Mouse (Mus musculus) stomach, embryonic 15.5 days (tissue): Measurements from ENCODE around the gene N4bp2. TPM values are rescaled to one million over a fixed set of nuclear protein-coding genes. Genes with fewer than 3 reads are reported as not detected.
"Not testable (repeated sequence)": the region's sequence is repeated elsewhere in the genome, so short reads cannot be mapped to it uniquely, and the experiment has no call there.

Experiments
- ATAC-seq: fragments of 200-750 bp; cut with Nextera tagmentation; 2 replicates; pipeline ENCODE4 v1.8.0; 2017; ENCODE audit warnings: low read depth, moderate number of reproducible peaks, moderate TSS enrichment; ENCODE audit not compliant: insufficient read depth, low FRiP score
- H3K27ac ChIP-seq: fragments of 300-500 bp; sonication (generic); 2 replicates; pipeline ENCODE4 v1.5.1; 2015; ENCODE audit warnings: mild to moderate bottlenecking, inconsistent platforms
- H3K27me3 ChIP-seq: fragments of 300-500 bp; sonication (generic); replicated peaks from 2 replicates; pipeline ENCODE4 v1.6.1; 2015; ENCODE audit warnings: inconsistent platforms
- H3K36me3 ChIP-seq: fragments of 300-500 bp; sonication (generic); 2 replicates; pipeline ENCODE4 v1.6.1; 2015; ENCODE audit warnings: inconsistent platforms
- H3K4me1 ChIP-seq: fragments of 300-500 bp; sonication (generic); 2 replicates; pipeline ENCODE4 v1.6.1; 2015; ENCODE audit warnings: inconsistent platforms
- H3K4me2 ChIP-seq: fragments of 300-500 bp; sonication (generic); 2 replicates; pipeline ENCODE4 v1.6.1; 2015; ENCODE audit warnings: mild to moderate bottlenecking, inconsistent platforms
- H3K4me3 ChIP-seq: fragments of 300-500 bp; sonication (generic); replicated peaks from 2 replicates; pipeline ENCODE4 v1.5.1; 2015; ENCODE audit warnings: inconsistent platforms
- H3K9ac ChIP-seq: fragments of 300-500 bp; sonication (generic); 2 replicates; pipeline ENCODE4 v1.6.1; 2015; ENCODE audit warnings: inconsistent platforms
- H3K9me3 ChIP-seq: fragments of 300-500 bp; sonication (generic); 2 replicates; pipeline ENCODE4 v1.6.1; 2016; ENCODE audit warnings: inconsistent platforms
- WGBS: fragments of 180-500 bp; shearing (Covaris S2); methylation state at CpG from one replicate; pipeline ENCODE4 v1.1.7; 2015; 5-methylcytosine and 5-hydroxymethylcytosine counted together
- polyA plus RNA-seq: library from polyadenylated mRNA; unstranded; fragments of >200 nt; fragmentation: Nextera tagmentation; extraction: Ambion mirVana; gene quantifications from 2 replicates; pipeline ENCODE4 v1.2.1, GENCODE M21; 2015

N4bp2 gene
- polyA plus RNA-seq, 1 experiment from 2014 or later, result 22.4 TPM

GRCm38 (mm10) chr5:65768007-65768406 lies 4.7 kb downstream of the N4bp2 start:
- H3K27ac ChIP-seq, result no peak overlapping the region
- no peaks in the 10 kb centered on the region for H3K9me3 ChIP-seq
- H3K9ac ChIP-seq, result no peak overlapping the region
- H3K36me3 ChIP-seq, result no peaks in the 10 kb centered on the region
- no peak overlapping the region for H3K4me3 ChIP-seq
- peaks cover 5% of the 10 kb centered on the region for H3K4me1 ChIP-seq
- no peaks in the 10 kb centered on the region for H3K27me3 ChIP-seq
- ATAC-seq, result no peak
- 80% methylated on average over 5 of the region's 5 CpGs for WGBS
- no peak overlapping the region for H3K4me2 ChIP-seq

- Histone ChIP-seq H3K27me3 (no peaks in the 10 kb centered on the region), H3K4me2 (no peak overlapping the region), H3K27ac (no peak overlapping the region), H3K9me3 (no peaks in the 10 kb centered on the region), H3K36me3 (no peaks in the 10 kb centered on the region), H3K4me3 (no peak overlapping the region), H3K4me1 (peaks cover 5% of the 10 kb centered on the region), H3K9ac (no peak overlapping the region)
- no peak for ATAC-seq
- WGBS, result 91% methylated on average over 7 of the region's 7 CpGs
Measured at GRCm38 (mm10) chr5:65770065-65770464, 6.7 kb downstream of the N4bp2 start.

GRCm38 (mm10) chr5:65770493-65770892 lies 7.2 kb downstream of the N4bp2 start:
- 73% methylated on average over 4 of the region's 4 CpGs for WGBS
- ATAC-seq, result no peak
- Histone ChIP-seq H3K9me3 (no peaks in the 10 kb centered on the region), H3K27ac (no peak overlapping the region), H3K4me3 (no peak overlapping the region), H3K27me3 (no peaks in the 10 kb centered on the region), H3K4me1 (peaks cover 4% of the 10 kb centered on the region), H3K36me3 (no peaks in the 10 kb centered on the region), H3K9ac (no peak overlapping the region), H3K4me2 (no peak overlapping the region)

GRCm38 (mm10) chr5:65773957-65774356 lies 10.6 kb downstream of the N4bp2 start:
- WGBS, result 95% methylated on average over 3 of the region's 3 CpGs
- H3K4me1 ChIP-seq, H3K27me3 ChIP-seq, H3K4me2 ChIP-seq, H3K4me3 ChIP-seq, H3K9me3 ChIP-seq, ATAC-seq, H3K9ac ChIP-seq, H3K27ac ChIP-seq: not testable (repeated sequence)
- H3K36me3 ChIP-seq, result 0 out of 2 replicates have a peak, but pooled peaks cover 14% of the 10 kb centered on the region

GRCm38 (mm10) chr5:65776166-65776565 lies 12.8 kb downstream of the N4bp2 start:
- Histone ChIP-seq H3K4me1 (no peaks in the 10 kb centered on the region), H3K9ac (no peak overlapping the region), H3K36me3 (0 out of 2 replicates have a peak, but pooled peaks cover 14% of the 10 kb centered on the region), H3K9me3 (no peaks in the 10 kb centered on the region), H3K27ac (no peak overlapping the region), H3K4me2 (no peak overlapping the region), H3K4me3 (no peak overlapping the region), H3K27me3 (no peaks in the 10 kb centered on the region)
- WGBS, result 84% methylated on average over 4 of the region's 4 CpGs
- no peak for ATAC-seq

- Histone ChIP-seq H3K4me2 (no peak overlapping the region), H3K9me3 (no peaks in the 10 kb centered on the region), H3K36me3 (0 out of 2 replicates have a peak, but pooled peaks cover 14% of the 10 kb centered on the region), H3K9ac (no peak overlapping the region), H3K4me1 (no peaks in the 10 kb centered on the region), H3K27ac (no peak overlapping the region), H3K27me3 (no peaks in the 10 kb centered on the region), H3K4me3 (no peak overlapping the region)
- ATAC-seq, result no peak
- 93% methylated on average over 3 of the region's 3 CpGs for WGBS
Measured at GRCm38 (mm10) chr5:65776907-65777306, 13.6 kb downstream of the N4bp2 start.

- H3K27me3 ChIP-seq, H3K9me3 ChIP-seq, H3K4me1 ChIP-seq, H3K9ac ChIP-seq, H3K4me2 ChIP-seq, H3K4me3 ChIP-seq, H3K27ac ChIP-seq, ATAC-seq: not testable (repeated sequence)
- peaks cover 17% of the 10 kb centered on the region; the same call in 1 of the 2 replicates for H3K36me3 ChIP-seq
- 92% methylated on average over 4 of the region's 4 CpGs for WGBS
Measured at GRCm38 (mm10) chr5:65778986-65779385, 15.7 kb downstream of the N4bp2 start.

GRCm38 (mm10) chr5:65779401-65780063 lies 16.2 kb downstream of the N4bp2 start:
- H3K4me1 ChIP-seq, result no peaks in the 10 kb centered on the region
- H3K9ac ChIP-seq, result no peak overlapping the region
- H3K4me3 ChIP-seq, result no peak overlapping the region
- WGBS, result 85% methylated on average over 3 of the region's 3 CpGs
- H3K36me3 ChIP-seq, result peaks cover 17% of the 10 kb centered on the region; the same call in 1 of the 2 replicates
- H3K27ac ChIP-seq, result no peak overlapping the region
- no peak for ATAC-seq
- no peaks in the 10 kb centered on the region for H3K9me3 ChIP-seq
- no peak overlapping the region for H3K4me2 ChIP-seq
- H3K27me3 ChIP-seq, result no peaks in the 10 kb centered on the region

GRCm38 (mm10) chr5:65781147-65781715 lies 17.9 kb downstream of the N4bp2 start:
- Histone ChIP-seq H3K27ac (no peak overlapping the region), H3K4me2 (no peak overlapping the region), H3K4me3 (no peak overlapping the region), H3K4me1 (no peaks in the 10 kb centered on the region), H3K9ac (no peak overlapping the region), H3K36me3 (peaks cover 16% of the 10 kb centered on the region; the same call in 1 of the 2 replicates), H3K9me3 (no peaks in the 10 kb centered on the region), H3K27me3 (no peaks in the 10 kb centered on the region)
- WGBS, result 72% methylated on average over 5 of the region's 5 CpGs
- ATAC-seq, result no peak

- Histone ChIP-seq H3K9me3 (no peaks in the 10 kb centered on the region), H3K36me3 (peaks cover 8% of the 10 kb centered on the region; the same call in 1 of the 2 replicates), H3K27ac (no peak overlapping the region), H3K4me2 (no peak overlapping the region), H3K4me3 (no peak overlapping the region), H3K4me1 (no peaks in the 10 kb centered on the region), H3K27me3 (no peaks in the 10 kb centered on the region), H3K9ac (no peak overlapping the region)
- no peak for ATAC-seq
- whole genome bisulfite sequencing, result 61% methylated on average over 13 of the region's 13 CpGs
Measured at GRCm38 (mm10) chr5:65781769-65782715, 18.7 kb downstream of the N4bp2 start.

GRCm38 (mm10) chr5:65790604-65791225 lies 27.4 kb downstream of the N4bp2 start:
- Histone ChIP-seq H3K4me1 (no peaks in the 10 kb centered on the region), H3K27ac (no peak overlapping the region)
- no peak for ATAC-seq

More at GRCm38 (mm10) chr5:65790604-65791225, 27.4 kb downstream of the N4bp2 start:
- 75% methylated on average over 16 of the region's 16 CpGs for WGBS
- Histone ChIP-seq H3K4me2 (no peak overlapping the region), H3K9me3 (no peaks in the 10 kb centered on the region), H3K27me3 (no peaks in the 10 kb centered on the region), H3K4me3 (no peak overlapping the region), H3K9ac (no peak overlapping the region), H3K36me3 (peaks cover 14% of the 10 kb centered on the region; the same call in 1 of the 2 replicates)
